Mouse (Mus musculus) intestine, postnatal 0 days (tissue): ENCODE results near the gene Olfr98. TPM values are rescaled to one million over a fixed set of nuclear protein-coding genes. Genes with fewer than 3 reads are reported as not detected.

Source experiments
- ATAC-seq: fragments of 200-750 bp; cut with Nextera tagmentation; 2 replicates; pipeline ENCODE4 v1.8.0; 2017; ENCODE audit warnings: mild to moderate bottlenecking, moderate TSS enrichment, moderate library complexity
- H3K27ac ChIP-seq: fragments of 300-500 bp; sonication (generic); 2 replicates; pipeline ENCODE4 v1.5.1; 2014; ENCODE audit warnings: mild to moderate bottlenecking, low read depth, low read length, moderate library complexity
- H3K27me3 ChIP-seq: fragments of 300-500 bp; sonication (generic); replicated peaks from 2 replicates; pipeline ENCODE4 v1.6.1; 2014; ENCODE audit warnings: low read length, mixed read lengths; ENCODE audit not compliant: control insufficient read depth, insufficient read depth
- H3K36me3 ChIP-seq: fragments of 300-500 bp; sonication (generic); 2 replicates; pipeline ENCODE4 v1.6.1; 2014; ENCODE audit warnings: mild to moderate bottlenecking, moderate library complexity; ENCODE audit not compliant: control insufficient read depth, insufficient read depth
- H3K4me1 ChIP-seq: fragments of 300-500 bp; sonication (generic); replicated peaks from 2 replicates; pipeline ENCODE4 v1.6.1; 2014; ENCODE audit warnings: antibody characterized with exemption, low read length, mixed read lengths; ENCODE audit not compliant: control insufficient read depth, insufficient read depth
- H3K4me2 ChIP-seq: fragments of 300-500 bp; sonication (generic); replicated peaks from 2 replicates; pipeline ENCODE4 v1.6.1; 2014; ENCODE audit warnings: low read depth, mild to moderate bottlenecking, moderate library complexity
- H3K4me3 ChIP-seq: fragments of 300-500 bp; sonication (generic); 2 replicates; pipeline ENCODE4 v1.5.1; 2014; ENCODE audit warnings: low read depth, low read length
- H3K9ac ChIP-seq: fragments of 300-500 bp; sonication (generic); 2 replicates; pipeline ENCODE4 v1.6.1; 2014; ENCODE audit warnings: mild to moderate bottlenecking, low read depth, low read length
- H3K9me3 ChIP-seq: fragments of 300-500 bp; sonication (generic); 2 replicates; pipeline ENCODE4 v1.6.1; 2016; ENCODE audit warnings: mixed run types; ENCODE audit not compliant: control insufficient read depth
- CTCF ChIP-seq: sonication (generic); IDR thresholded peaks from 2 replicates; pipeline ENCODE4 v1.5.1; 2016; ENCODE audit warnings: low read depth, mild to moderate bottlenecking, control low read depth, antibody characterized with exemption, moderate library complexity
- WGBS: fragments of 180-500 bp; shearing (Covaris S2); extraction: QIAGEN DNeasy Blood & Tissue Kit; methylation state at CpG from one replicate; pipeline ENCODE4 v1.1.7; 2014; 5-methylcytosine and 5-hydroxymethylcytosine counted together
- polyA plus RNA-seq: library from polyadenylated mRNA; unstranded; fragments of >200 nt; fragmentation: Nextera tagmentation; extraction: Ambion mirVana; gene quantifications from 2 replicates; pipeline ENCODE4 v1.2.1, GENCODE M21; 2015

Olfr98 gene
- polyA plus RNA-seq: not detected in 2 replicates

GRCm38 (mm10) chr17:37263626-37264025, at the start of gene Olfr98:
Gene Olfr98, minus strand, starts transcription at chr17:37263749.
- no peak within 1 kb of the TSS for H3K27ac ChIP-seq
- H3K9ac ChIP-seq: no peak within 1 kb of the TSS
- H3K4me1 ChIP-seq: no peaks in the 10 kb centered on the region
- ATAC-seq: no peak
- no peaks in the 10 kb centered on the region for H3K9me3 ChIP-seq
- no peaks in the 10 kb centered on the region for H3K27me3 ChIP-seq
- no peak for TF ChIP-seq CTCF
- H3K4me3 ChIP-seq: no peak within 1 kb of the TSS
- WGBS: 85% methylated on average over 1 of the region's 1 CpGs
- H3K36me3 ChIP-seq: no peaks in the 10 kb centered on the region
- no peak within 1 kb of the TSS for H3K4me2 ChIP-seq

- Histone ChIP-seq H3K4me2 (no peak overlapping the region), H3K4me1 (no peaks in the 10 kb centered on the region), H3K4me3 (no peak overlapping the region), H3K9me3 (no peaks in the 10 kb centered on the region), H3K27me3 (no peaks in the 10 kb centered on the region), H3K36me3 (no peaks in the 10 kb centered on the region), H3K9ac (no peak overlapping the region), H3K27ac (no peak overlapping the region)
- no peak for TF ChIP-seq CTCF
- WGBS: 13% methylated on average over 2 of the region's 2 CpGs
- ATAC-seq: 0 out of 2 replicates have a peak, but pooled peaks have one; percentile 45
Observed at GRCm38 (mm10) chr17:37310146-37310699, 46.7 kb upstream of the Olfr98 start.

DNA sequence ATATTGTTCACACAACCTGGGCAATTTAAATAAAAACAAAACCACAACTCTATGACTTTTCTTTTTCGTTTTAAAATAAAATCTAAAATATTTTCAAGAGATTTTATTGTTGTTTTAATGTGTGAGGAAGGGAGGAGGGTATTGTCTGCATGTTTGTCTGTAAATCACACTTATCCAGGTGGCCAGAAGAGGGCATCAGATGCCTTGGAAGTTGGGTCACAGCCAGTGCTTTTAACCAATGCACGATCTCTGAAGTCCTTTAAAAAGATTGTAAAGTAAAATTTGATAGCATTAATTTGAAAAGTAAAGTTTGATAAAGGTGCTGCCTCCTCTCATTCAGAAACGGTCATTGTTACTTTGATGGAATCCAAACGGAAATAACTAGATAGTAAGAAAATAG, 44.9 kb upstream of the Olfr98 start:
- H3K4me3 ChIP-seq: no peak overlapping the region
- H3K9me3 ChIP-seq: no peaks in the 10 kb centered on the region
- 31% methylated on average over 4 of the region's 4 CpGs for WGBS
- ATAC-seq: no peak
- no peaks in the 10 kb centered on the region for H3K4me1 ChIP-seq
- H3K9ac ChIP-seq: no peak overlapping the region
- H3K36me3 ChIP-seq: no peaks in the 10 kb centered on the region
- TF ChIP-seq CTCF: peak; percentile 66
- H3K27ac ChIP-seq: no peak overlapping the region
- no peak overlapping the region for H3K4me2 ChIP-seq
- no peaks in the 10 kb centered on the region for H3K27me3 ChIP-seq

GRCm38 (mm10) chr17:37304213-37304612, 40.7 kb upstream of the Olfr98 start, which contains the start of gene Olfr101:
Gene Olfr101, minus strand, starts transcription at chr17:37304313.
- no peak within 1 kb of the TSS for H3K27ac ChIP-seq
- no peak within 1 kb of the TSS for H3K4me2 ChIP-seq
- H3K9ac ChIP-seq: no peak within 1 kb of the TSS
- no peak within 1 kb of the TSS for H3K4me3 ChIP-seq
- no peaks in the 10 kb centered on the region for H3K9me3 ChIP-seq
- ATAC-seq: no peak
- no peaks in the 10 kb centered on the region for H3K4me1 ChIP-seq
- H3K27me3 ChIP-seq: no peaks in the 10 kb centered on the region
- no peak for TF ChIP-seq CTCF
- H3K36me3 ChIP-seq: no peaks in the 10 kb centered on the region
- WGBS: 84% methylated on average over 4 of the region's 4 CpGs

DNA sequence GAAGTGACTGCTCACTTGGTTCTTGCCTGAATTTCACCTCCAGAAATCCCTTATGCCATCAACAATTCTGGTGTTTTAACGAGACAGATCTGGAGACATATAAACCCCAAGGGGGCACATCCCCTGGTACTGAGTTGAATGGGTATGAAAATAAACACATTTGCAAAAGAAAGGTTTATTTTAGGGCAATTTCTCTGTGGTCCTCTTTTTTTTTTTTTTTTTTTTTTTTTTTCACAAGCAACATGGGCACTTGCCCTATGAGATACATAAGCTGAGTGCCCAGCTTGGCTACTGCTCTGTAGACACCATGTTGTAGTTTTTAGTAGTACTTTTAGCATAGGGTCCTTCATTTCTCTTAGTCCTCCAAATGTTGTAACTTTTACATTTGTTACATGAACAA, 19.8 kb upstream of the Olfr98 start, which contains the start of gene Olfr99:
Gene Olfr99, minus strand, starts transcription at position 101 of the 400 bp plus-strand sequence.
- Histone ChIP-seq H3K4me2 (no peak within 1 kb of the TSS), H3K27ac (no peak within 1 kb of the TSS), H3K9ac (no peak within 1 kb of the TSS), H3K4me1 (no peaks in the 10 kb centered on the region), H3K27me3 (no peaks in the 10 kb centered on the region), H3K4me3 (no peak within 1 kb of the TSS), H3K36me3 (no peaks in the 10 kb centered on the region), H3K9me3 (no peaks in the 10 kb centered on the region)
- ATAC-seq: no peak
- no peak for TF ChIP-seq CTCF
- 83% methylated on average over 1 of the region's 1 CpGs for WGBS

GRCm38 (mm10) chr17:37280331-37280730, 16.8 kb upstream of the Olfr98 start:
- Histone ChIP-seq H3K4me3 (no peak overlapping the region), H3K4me1 (no peaks in the 10 kb centered on the region), H3K9me3 (no peaks in the 10 kb centered on the region), H3K9ac (no peak overlapping the region), H3K4me2 (no peak overlapping the region), H3K27me3 (no peaks in the 10 kb centered on the region), H3K27ac (no peak overlapping the region), H3K36me3 (no peaks in the 10 kb centered on the region)
- no peak for TF ChIP-seq CTCF
- 92% methylated on average over 1 of the region's 1 CpGs for WGBS
- no peak for ATAC-seq
